Mouse (Mus musculus) kidney, embryonic 16.5 days (tissue): ENCODE results near the gene Nfrkb. TPM values are rescaled to one million over a fixed set of nuclear protein-coding genes. Genes with fewer than 3 reads are reported as not detected.

ENCODE experiments used
- polyA plus RNA-seq: library from polyadenylated mRNA; unstranded; fragments of >200 nt; fragmentation: Nextera tagmentation; extraction: Ambion mirVana; gene quantifications from 2 replicates; pipeline ENCODE4 v1.2.1, GENCODE M21; 2015

Gene Nfrkb
- polyA plus RNA-seq, 1 experiment from 2014 or later: 21.9 TPM

Other genes with a start within 250 kb of the Nfrkb start
- gene Aplp2, start 174.4 kb upstream of the Nfrkb start, polyA plus RNA-seq: 405 and 416 TPM in 2 replicates
- 5.4 and 5.8 TPM in 2 replicates for gene Prdm10, start 105.7 kb upstream of the Nfrkb start, polyA plus RNA-seq
- 27.6 and 31.8 TPM in 2 replicates for gene Tmem45b, start 78.3 kb downstream of the Nfrkb start, polyA plus RNA-seq